Mouse (Mus musculus): Measurements from ENCODE around the gene Gcsam. TPM values are rescaled to one million over a fixed set of nuclear protein-coding genes. Genes with fewer than 3 reads are reported as not detected.

Gene Gcsam
- polyA plus RNA-seq, 1 experiment from 2014 or later = 0.48 TPM

DNA sequence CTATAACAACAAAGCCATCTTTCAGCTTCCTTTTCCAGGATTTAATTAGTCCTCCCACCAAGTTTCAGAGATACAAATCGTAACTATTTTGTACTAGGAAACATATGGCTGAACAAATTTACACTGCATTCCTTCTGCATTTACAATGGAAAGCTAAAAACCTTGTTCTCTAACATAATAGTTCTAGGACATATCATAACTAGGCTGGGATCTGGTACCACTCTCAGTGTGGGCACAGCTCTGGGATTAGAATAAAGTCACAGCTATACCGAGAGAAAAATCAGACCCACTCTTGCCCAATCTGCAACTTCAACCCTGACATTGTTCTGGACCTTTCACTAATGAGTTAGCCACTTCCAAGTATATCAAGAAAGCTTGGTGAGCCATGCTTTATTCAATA lies 25.6 kb downstream of the Gcsam start:
- Histone ChIP-seq H3K4me3 (replicated peaks; ENCODE audit: low read length) (no peak overlapping the region), H3K9ac (ENCODE audit: low read length) (no peak overlapping the region), H3K27ac (ENCODE audit: low read length) (no peak overlapping the region), H3K9me3 (replicated peaks; ENCODE audit: control insufficient read depth, low read length) (no peaks in the 10 kb centered on the region), H3K36me3 (ENCODE audit: control insufficient read depth, insufficient read depth, low read length) (no peaks in the 10 kb centered on the region), H3K27me3 (ENCODE audit: control insufficient read depth, insufficient read depth, low read length) (no peaks in the 10 kb centered on the region), H3K4me2 (ENCODE audit: low read depth, low read length) (no peak overlapping the region), H3K4me1 (ENCODE audit: control insufficient read depth, insufficient read depth, low read length) (peaks cover 1% of the 10 kb centered on the region; the same call in 1 of the 2 replicates)
- WGBS = 75% methylated on average over 2 of the region's 2 CpGs
- ATAC-seq (ENCODE audit: insufficient read depth, low FRiP score) = no peak

DNA sequence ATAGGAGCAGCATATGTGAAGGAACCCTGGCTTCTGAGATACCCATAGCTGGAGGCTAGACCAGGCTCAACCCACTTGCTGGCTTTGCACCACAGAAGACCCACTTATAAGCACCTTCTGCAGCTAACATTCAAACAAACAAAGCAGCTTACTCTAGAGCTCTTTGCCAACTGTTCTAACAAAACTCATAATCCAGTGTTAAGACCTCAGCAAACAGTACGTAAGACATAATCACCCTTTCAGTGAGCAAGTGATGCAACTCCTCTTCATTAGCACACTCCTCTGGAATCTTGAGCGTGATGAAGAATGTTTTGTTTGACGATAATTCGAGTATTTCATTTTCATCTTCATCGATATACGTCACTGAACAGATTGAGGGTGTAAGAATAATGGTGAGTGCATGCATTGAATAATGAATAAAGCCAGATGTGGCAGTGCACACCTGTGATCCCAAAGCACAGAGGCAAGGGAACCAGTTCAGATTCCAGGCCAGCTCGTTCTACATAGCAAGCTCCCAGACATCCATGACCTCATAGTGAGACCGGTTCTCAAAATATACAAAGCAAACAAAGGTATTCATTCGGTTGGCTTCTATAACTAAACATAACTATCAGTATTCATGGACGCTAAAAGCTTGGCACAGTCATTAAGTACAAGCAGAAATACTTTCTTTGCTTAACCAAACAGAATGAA lies 30.0 kb downstream of the Gcsam start:
- no peaks in the 10 kb centered on the region for H3K27me3 ChIP-seq (ENCODE audit: control insufficient read depth, insufficient read depth, low read length)
- peak; percentile 82 for ATAC-seq (ENCODE audit: insufficient read depth, low FRiP score)
- WGBS = 57% methylated on average over 10 of the region's 10 CpGs
- no peak overlapping the region for H3K4me2 ChIP-seq (ENCODE audit: low read depth, low read length)
- no peak overlapping the region for H3K4me3 ChIP-seq (replicated peaks; ENCODE audit: low read length)
- no peak overlapping the region for H3K9ac ChIP-seq (ENCODE audit: low read length)
- no peaks in the 10 kb centered on the region for H3K9me3 ChIP-seq (replicated peaks; ENCODE audit: control insufficient read depth, low read length)
- H3K4me1 ChIP-seq (ENCODE audit: control insufficient read depth, insufficient read depth, low read length) = peaks cover 6% of the 10 kb centered on the region; the same call in 1 of the 2 replicates
- no peak overlapping the region; the same call in 1 of the 2 replicates for H3K27ac ChIP-seq (ENCODE audit: low read length)
- H3K36me3 ChIP-seq (ENCODE audit: control insufficient read depth, insufficient read depth, low read length) = no peaks in the 10 kb centered on the region

GRCm38 (mm10) chr16:45641301-45641700 lies 31.1 kb downstream of the Gcsam start:
- peaks cover 6% of the 10 kb centered on the region; the same call in 1 of the 2 replicates for H3K4me1 ChIP-seq (ENCODE audit: control insufficient read depth, insufficient read depth, low read length)
- H3K9ac ChIP-seq (ENCODE audit: low read length) = no peak overlapping the region
- no peak overlapping the region for H3K4me3 ChIP-seq (replicated peaks; ENCODE audit: low read length)
- H3K27ac ChIP-seq (ENCODE audit: low read length) = peak overlapping the region; percentile 48
- WGBS = 44% methylated on average over 3 of the region's 3 CpGs
- no peaks in the 10 kb centered on the region for H3K36me3 ChIP-seq (ENCODE audit: control insufficient read depth, insufficient read depth, low read length)
- H3K9me3 ChIP-seq (replicated peaks; ENCODE audit: control insufficient read depth, low read length) = no peaks in the 10 kb centered on the region
- H3K4me2 ChIP-seq (ENCODE audit: low read depth, low read length) = no peak overlapping the region
- ATAC-seq (ENCODE audit: insufficient read depth, low FRiP score) = no peak
- no peaks in the 10 kb centered on the region for H3K27me3 ChIP-seq (ENCODE audit: control insufficient read depth, insufficient read depth, low read length)

DNA sequence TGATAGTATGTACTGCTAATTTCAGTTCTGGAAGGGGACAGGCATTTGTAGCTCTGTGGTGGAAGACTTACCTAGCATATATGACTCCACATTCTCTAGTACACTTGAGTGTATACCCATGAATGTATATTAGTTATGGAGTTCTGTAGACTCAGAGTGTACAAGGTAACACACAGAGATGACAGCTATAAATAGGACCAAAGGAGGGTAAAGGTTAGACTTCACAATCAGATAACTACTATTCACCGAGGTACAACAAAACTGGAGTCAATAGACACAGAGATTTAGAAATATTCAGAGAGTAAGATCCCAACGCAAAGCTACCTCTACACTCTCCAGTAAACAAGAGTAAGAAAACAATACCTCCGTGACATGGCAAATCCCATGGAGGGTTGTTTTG lies 33.8 kb downstream of the Gcsam start:
- H3K9ac ChIP-seq (ENCODE audit: low read length) = no peak overlapping the region
- WGBS = 63% methylated on average over 3 of the region's 3 CpGs
- no peak overlapping the region for H3K4me2 ChIP-seq (ENCODE audit: low read depth, low read length)
- H3K9me3 ChIP-seq (replicated peaks; ENCODE audit: control insufficient read depth, low read length) = no peaks in the 10 kb centered on the region
- no peak for ATAC-seq (ENCODE audit: insufficient read depth, low FRiP score)
- peaks cover 6% of the 10 kb centered on the region; the same call in 1 of the 2 replicates for H3K4me1 ChIP-seq (ENCODE audit: control insufficient read depth, insufficient read depth, low read length)
- no peak overlapping the region for H3K27ac ChIP-seq (ENCODE audit: low read length)
- no peak overlapping the region for H3K4me3 ChIP-seq (replicated peaks; ENCODE audit: low read length)
- H3K36me3 ChIP-seq (ENCODE audit: control insufficient read depth, insufficient read depth, low read length) = no peaks in the 10 kb centered on the region
- no peaks in the 10 kb centered on the region for H3K27me3 ChIP-seq (ENCODE audit: control insufficient read depth, insufficient read depth, low read length)

DNA sequence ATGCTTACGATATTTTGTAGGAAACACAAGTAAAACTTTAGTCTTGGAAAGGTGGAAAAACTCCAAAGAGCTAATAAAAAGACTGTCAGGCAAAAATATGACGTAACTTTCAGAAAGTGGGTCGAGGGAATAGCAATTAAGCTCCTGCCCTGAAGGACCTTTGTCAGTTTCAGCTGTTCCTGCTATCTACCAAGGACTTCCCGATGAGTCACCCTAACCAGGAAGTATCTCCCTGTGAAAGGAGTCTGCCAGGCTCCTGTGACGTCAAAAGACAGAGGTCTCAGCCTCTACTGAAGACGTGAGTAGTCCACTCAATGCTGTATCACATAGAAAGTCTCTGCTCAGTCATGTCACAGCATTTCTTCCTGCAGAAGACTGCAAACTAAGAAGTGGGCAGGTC lies 34.2 kb downstream of the Gcsam start:
- Histone ChIP-seq H3K4me2 (ENCODE audit: low read depth, low read length) (no peak overlapping the region), H3K9ac (ENCODE audit: low read length) (no peak overlapping the region), H3K27me3 (ENCODE audit: control insufficient read depth, insufficient read depth, low read length) (no peaks in the 10 kb centered on the region), H3K9me3 (replicated peaks; ENCODE audit: control insufficient read depth, low read length) (no peaks in the 10 kb centered on the region), H3K4me1 (ENCODE audit: control insufficient read depth, insufficient read depth, low read length) (peaks cover 6% of the 10 kb centered on the region; the same call in 1 of the 2 replicates), H3K36me3 (ENCODE audit: control insufficient read depth, insufficient read depth, low read length) (no peaks in the 10 kb centered on the region), H3K27ac (ENCODE audit: low read length) (no peak overlapping the region), H3K4me3 (replicated peaks; ENCODE audit: low read length) (no peak overlapping the region)
- 0 out of 2 replicates have a peak, but pooled peaks have one; percentile 48 for ATAC-seq (ENCODE audit: insufficient read depth, low FRiP score)
- 57% methylated on average over 6 of the region's 6 CpGs for WGBS

DNA sequence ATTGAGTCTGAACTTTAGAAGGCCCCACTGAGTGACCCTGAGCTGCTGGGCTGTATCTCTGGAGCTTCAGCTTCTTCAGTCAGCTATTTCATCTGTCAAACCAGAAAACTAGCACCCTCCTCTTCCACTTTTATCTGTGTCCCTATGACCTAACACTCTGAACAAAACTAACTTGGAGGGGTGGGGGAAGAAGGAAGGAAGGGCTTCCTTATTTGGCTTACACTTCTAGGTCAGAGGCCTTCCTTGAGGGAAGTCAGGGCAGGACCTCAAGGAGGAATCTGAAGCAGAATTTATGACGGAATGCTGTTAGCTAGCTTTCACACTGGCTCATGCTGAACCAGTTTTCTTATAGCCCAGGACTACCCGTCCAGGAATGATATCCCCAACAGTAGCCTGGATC lies 41.3 kb downstream of the Gcsam start:
- H3K4me3 ChIP-seq (replicated peaks; ENCODE audit: low read length) = no peak overlapping the region
- no peak for ATAC-seq (ENCODE audit: insufficient read depth, low FRiP score)
- no peak overlapping the region for H3K9ac ChIP-seq (ENCODE audit: low read length)
- peak overlapping the region; percentile 59; the same call in 1 of the 2 replicates for H3K4me2 ChIP-seq (ENCODE audit: low read depth, low read length)
- H3K27me3 ChIP-seq (ENCODE audit: control insufficient read depth, insufficient read depth, low read length) = no peaks in the 10 kb centered on the region
- WGBS = 41% methylated on average over 2 of the region's 2 CpGs
- H3K36me3 ChIP-seq (ENCODE audit: control insufficient read depth, insufficient read depth, low read length) = no peaks in the 10 kb centered on the region
- no peaks in the 10 kb centered on the region for H3K9me3 ChIP-seq (replicated peaks; ENCODE audit: control insufficient read depth, low read length)
- H3K27ac ChIP-seq (ENCODE audit: low read length) = no peak overlapping the region
- H3K4me1 ChIP-seq (ENCODE audit: control insufficient read depth, insufficient read depth, low read length) = no peaks in the 10 kb centered on the region

GRCm38 (mm10) chr16:45653009-45653933 lies 43.1 kb downstream of the Gcsam start:
- Histone ChIP-seq H3K27me3 (ENCODE audit: control insufficient read depth, insufficient read depth, low read length) (no peaks in the 10 kb centered on the region), H3K9ac (ENCODE audit: low read length) (peak overlapping the region; percentile 71), H3K4me1 (ENCODE audit: control insufficient read depth, insufficient read depth, low read length) (no peaks in the 10 kb centered on the region), H3K9me3 (replicated peaks; ENCODE audit: control insufficient read depth, low read length) (no peaks in the 10 kb centered on the region), H3K4me2 (ENCODE audit: low read depth, low read length) (peak overlapping the region; percentile 59), H3K4me3 (replicated peaks; ENCODE audit: low read length) (peak overlapping the region; percentile 50), H3K27ac (ENCODE audit: low read length) (peak overlapping the region; percentile 88), H3K36me3 (ENCODE audit: control insufficient read depth, insufficient read depth, low read length) (no peaks in the 10 kb centered on the region)
- ATAC-seq (ENCODE audit: insufficient read depth, low FRiP score) = peak; percentile 30; the same call in 1 of the 2 replicates
- 10% methylated on average over 17 of the region's 17 CpGs for WGBS

DNA sequence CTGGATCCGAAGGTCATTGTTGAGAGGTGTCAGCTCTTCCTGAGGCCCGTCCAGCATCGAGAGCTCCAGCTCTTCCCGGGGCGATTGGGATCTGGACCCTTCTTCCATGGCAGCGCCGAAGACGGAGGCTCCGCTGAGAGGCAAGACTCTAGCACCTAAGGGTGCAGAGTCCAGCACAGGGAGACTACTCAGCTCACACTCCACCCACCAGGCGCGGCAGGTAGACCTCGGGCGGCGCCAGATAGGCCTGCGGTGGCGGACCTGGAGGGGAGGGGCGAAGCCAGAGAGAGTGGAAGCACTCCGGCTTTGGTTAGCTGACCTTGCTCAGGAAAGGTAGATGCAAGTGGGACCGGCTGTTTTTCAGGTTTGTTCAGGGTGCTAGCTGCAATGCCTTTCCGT lies 43.8 kb downstream of the Gcsam start, which contains the start of gene BC016579:
Gene BC016579, minus strand, starts transcription at position 135 of the 399 bp plus-strand sequence.
- no peaks in the 10 kb centered on the region for H3K4me1 ChIP-seq (ENCODE audit: control insufficient read depth, insufficient read depth, low read length)
- no peaks in the 10 kb centered on the region for H3K27me3 ChIP-seq (ENCODE audit: control insufficient read depth, insufficient read depth, low read length)
- no peaks in the 10 kb centered on the region for H3K9me3 ChIP-seq (replicated peaks; ENCODE audit: control insufficient read depth, low read length)
- H3K4me3 ChIP-seq (replicated peaks; ENCODE audit: low read length) = peak within 1 kb of the TSS; percentile 50
- H3K27ac ChIP-seq (ENCODE audit: low read length) = peak within 1 kb of the TSS; percentile 88
- 4% methylated on average over 20 of the region's 20 CpGs for WGBS
- peak within 1 kb of the TSS; percentile 71 for H3K9ac ChIP-seq (ENCODE audit: low read length)
- peak; percentile 96 for ATAC-seq (ENCODE audit: insufficient read depth, low FRiP score)
- no peaks in the 10 kb centered on the region for H3K36me3 ChIP-seq (ENCODE audit: control insufficient read depth, insufficient read depth, low read length)
- H3K4me2 ChIP-seq (ENCODE audit: low read depth, low read length) = peak within 1 kb of the TSS; percentile 59

DNA sequence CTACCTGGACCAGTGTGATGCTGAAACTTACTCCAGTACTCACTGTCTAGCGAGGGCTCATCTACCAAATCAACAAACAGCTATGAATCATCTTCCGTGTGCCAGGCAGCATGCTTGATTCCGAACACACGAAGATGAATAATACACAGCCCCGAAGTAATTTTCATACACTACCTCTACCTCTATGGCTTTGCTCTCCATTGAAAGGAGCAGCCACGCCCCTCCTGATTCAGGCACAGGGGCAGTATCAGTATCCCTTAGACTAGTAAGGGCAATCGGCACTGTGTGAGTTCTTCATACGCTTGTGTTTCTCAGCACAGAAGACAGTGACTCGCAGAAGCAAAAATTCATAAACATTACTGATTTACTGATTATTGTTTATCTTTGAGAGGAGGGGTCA lies 44.3 kb downstream of the Gcsam start:
- H3K4me3 ChIP-seq (replicated peaks; ENCODE audit: low read length) = peak overlapping the region; percentile 50; the same call in 1 of the 2 replicates

More for the DNA sequence above, 44.3 kb downstream of the Gcsam start:
- peak; percentile 54; the same call in 1 of the 2 replicates for ATAC-seq (ENCODE audit: insufficient read depth, low FRiP score)
- WGBS = 57% methylated on average over 9 of the region's 9 CpGs
- Histone ChIP-seq H3K27ac (ENCODE audit: low read length) (peak overlapping the region; percentile 88), H3K4me2 (ENCODE audit: low read depth, low read length) (peak overlapping the region; percentile 59), H3K36me3 (ENCODE audit: control insufficient read depth, insufficient read depth, low read length) (no peaks in the 10 kb centered on the region), H3K9me3 (replicated peaks; ENCODE audit: control insufficient read depth, low read length) (no peaks in the 10 kb centered on the region), H3K27me3 (ENCODE audit: control insufficient read depth, insufficient read depth, low read length) (no peaks in the 10 kb centered on the region), H3K4me1 (ENCODE audit: control insufficient read depth, insufficient read depth, low read length) (no peaks in the 10 kb centered on the region), H3K9ac (ENCODE audit: low read length) (no peak overlapping the region)
